Mouse (Mus musculus): ENCODE data around the gene Hoxc12. TPM values are rescaled to one million over a fixed set of nuclear protein-coding genes. Genes with fewer than 3 reads are reported as not detected.

Gene Hoxc12
- not detected in 2 replicates for polyA plus RNA-seq (2012)

DNA sequence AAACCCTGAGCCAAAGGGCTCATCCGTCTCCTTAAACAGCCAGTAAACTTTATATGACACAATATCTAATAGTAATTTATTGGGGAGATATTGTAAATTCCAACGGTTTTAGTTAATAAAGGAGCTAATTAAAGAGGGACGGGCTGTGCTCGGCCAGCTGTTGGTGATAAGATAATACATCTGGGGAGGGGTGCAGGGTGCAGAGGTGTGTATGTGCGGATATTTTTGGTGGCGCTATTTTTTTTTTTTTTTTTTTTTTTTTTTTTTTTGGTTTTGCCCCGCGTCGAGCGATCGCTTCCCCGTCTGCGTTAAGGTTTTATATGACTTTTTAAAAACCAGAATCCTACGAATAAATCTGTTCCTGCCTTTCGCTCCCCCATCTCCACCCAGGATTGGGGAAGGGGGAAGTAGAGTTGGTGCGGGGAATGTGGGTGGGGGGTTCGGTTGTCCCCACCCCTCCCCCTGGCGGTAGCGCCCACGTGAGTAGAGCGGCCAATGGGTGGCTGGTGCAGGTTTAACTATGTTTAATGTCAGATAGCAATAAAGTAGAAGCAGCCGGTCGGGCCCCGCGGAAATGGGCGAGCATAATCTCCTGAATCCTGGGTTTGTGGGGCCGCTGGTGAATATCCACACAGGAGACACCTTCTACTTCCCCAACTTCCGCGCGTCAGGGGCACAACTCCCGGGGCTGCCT, at the start of gene Hoxc12:
Gene Hoxc12 (plus strand): TSS at position 479 of the 694 bp plus-strand sequence.
- Histone ChIP-seq H3K36me3 (ENCODE audit: control insufficient read depth) (no peaks in the 10 kb centered on the region), H3K4me3 (replicated peaks) (no peak within 1 kb of the TSS), H3K9me3 (ENCODE audit: control insufficient read depth, low read length) (peaks cover 2% of the 10 kb centered on the region; the same call in 1 of the 2 replicates), H3K27me3 (ENCODE audit: control insufficient read depth) (peaks cover 100% of the 10 kb centered on the region), H3K4me1 (ENCODE audit: control insufficient read depth) (no peaks in the 10 kb centered on the region)
- TF ChIP-seq TAL1 (IDR thresholded peaks at IDR 0.05; ENCODE audit: low read length), result no peak
- TF ChIP-seq GATA1 (IDR thresholded peaks at IDR 0.05; ENCODE audit: low read length), result no peak

DNA sequence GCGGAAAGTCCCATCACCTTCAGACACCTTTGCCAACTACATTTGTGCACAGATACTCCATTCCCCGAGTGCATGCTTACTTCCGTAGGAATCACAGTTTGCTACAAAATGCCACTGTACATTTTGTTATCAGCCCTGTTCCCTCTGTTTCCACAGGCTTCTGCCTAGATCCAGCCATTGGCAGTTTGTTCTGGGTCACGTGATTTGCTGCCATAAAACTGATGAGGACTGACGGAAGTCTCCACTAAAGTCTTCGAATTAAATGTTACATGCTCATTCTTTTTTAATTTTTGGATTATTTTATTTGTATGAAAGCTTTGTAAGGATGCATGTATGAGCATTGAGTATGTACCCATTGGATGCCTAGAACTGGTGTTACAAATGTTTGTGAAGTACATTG, 41.4 kb upstream of the Hoxc12 start:
- Histone ChIP-seq H3K27me3 (ENCODE audit: control insufficient read depth) (peaks cover 2% of the 10 kb centered on the region), H3K9me3 (ENCODE audit: control insufficient read depth, low read length) (no peaks in the 10 kb centered on the region), H3K36me3 (ENCODE audit: control insufficient read depth) (no peaks in the 10 kb centered on the region), H3K4me3 (replicated peaks) (no peak overlapping the region), H3K4me1 (ENCODE audit: control insufficient read depth) (no peaks in the 10 kb centered on the region)
- no peak for TF ChIP-seq TAL1 (IDR thresholded peaks at IDR 0.05; ENCODE audit: low read length)
- TF ChIP-seq GATA1 (IDR thresholded peaks at IDR 0.05; ENCODE audit: low read length), result no peak

DNA sequence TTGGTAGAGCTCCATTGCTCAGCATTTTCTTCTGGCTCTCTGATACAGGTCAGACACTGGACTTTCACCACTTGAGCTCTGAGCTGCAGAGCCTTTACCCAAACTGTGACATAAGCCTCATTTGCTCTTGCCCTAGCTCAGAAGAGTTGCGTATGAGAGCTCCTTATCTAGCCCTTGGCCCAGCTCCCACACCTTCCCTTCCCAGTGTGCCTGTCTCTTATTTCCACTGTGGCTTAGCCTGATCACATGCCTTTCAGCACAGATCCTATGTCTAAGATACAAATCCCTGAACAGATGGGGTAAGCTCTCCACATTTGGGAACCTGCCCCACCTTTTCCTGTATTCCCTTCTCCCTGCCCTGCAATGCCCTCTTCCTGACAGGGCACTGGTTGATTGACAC, 31.6 kb upstream of the Hoxc12 start:
- H3K4me1 ChIP-seq (ENCODE audit: control insufficient read depth), result no peaks in the 10 kb centered on the region
- no peak overlapping the region for H3K4me3 ChIP-seq (replicated peaks)
- H3K27me3 ChIP-seq (ENCODE audit: control insufficient read depth), result peaks cover 50% of the 10 kb centered on the region
- H3K36me3 ChIP-seq (ENCODE audit: control insufficient read depth), result no peaks in the 10 kb centered on the region
- H3K9me3 ChIP-seq (ENCODE audit: control insufficient read depth, low read length), result no peaks in the 10 kb centered on the region
- TF ChIP-seq GATA1 (IDR thresholded peaks at IDR 0.05; ENCODE audit: low read length) (no peak), TAL1 (IDR thresholded peaks at IDR 0.05; ENCODE audit: low read length) (no peak)

DNA sequence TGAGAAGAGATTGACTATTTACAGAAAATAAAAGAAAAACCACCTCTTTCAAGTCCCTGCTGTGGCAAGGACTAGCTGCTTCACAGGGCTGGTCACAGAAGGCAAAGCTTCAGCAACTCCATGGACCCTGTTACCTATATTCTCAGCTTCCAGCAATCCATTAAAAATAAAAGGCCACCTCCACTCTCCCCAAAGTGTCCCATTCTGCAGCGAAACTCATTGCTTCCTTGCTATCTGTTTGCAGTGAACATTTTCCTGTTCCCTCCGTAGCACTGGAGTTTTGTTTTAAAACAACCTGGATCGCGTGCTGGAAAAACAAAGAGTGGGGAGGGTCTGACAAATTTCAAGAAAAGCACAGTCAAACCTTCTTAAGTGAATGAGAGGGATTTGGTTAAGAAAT, 27.0 kb upstream of the Hoxc12 start:
- Histone ChIP-seq H3K36me3 (ENCODE audit: control insufficient read depth) (no peaks in the 10 kb centered on the region), H3K27me3 (ENCODE audit: control insufficient read depth) (peaks cover 92% of the 10 kb centered on the region), H3K9me3 (ENCODE audit: control insufficient read depth, low read length) (no peaks in the 10 kb centered on the region), H3K4me1 (ENCODE audit: control insufficient read depth) (no peaks in the 10 kb centered on the region), H3K4me3 (replicated peaks) (no peak overlapping the region)
- no peak for TF ChIP-seq TAL1 (IDR thresholded peaks at IDR 0.05; ENCODE audit: low read length)
- no peak for TF ChIP-seq GATA1 (IDR thresholded peaks at IDR 0.05; ENCODE audit: low read length)

DNA sequence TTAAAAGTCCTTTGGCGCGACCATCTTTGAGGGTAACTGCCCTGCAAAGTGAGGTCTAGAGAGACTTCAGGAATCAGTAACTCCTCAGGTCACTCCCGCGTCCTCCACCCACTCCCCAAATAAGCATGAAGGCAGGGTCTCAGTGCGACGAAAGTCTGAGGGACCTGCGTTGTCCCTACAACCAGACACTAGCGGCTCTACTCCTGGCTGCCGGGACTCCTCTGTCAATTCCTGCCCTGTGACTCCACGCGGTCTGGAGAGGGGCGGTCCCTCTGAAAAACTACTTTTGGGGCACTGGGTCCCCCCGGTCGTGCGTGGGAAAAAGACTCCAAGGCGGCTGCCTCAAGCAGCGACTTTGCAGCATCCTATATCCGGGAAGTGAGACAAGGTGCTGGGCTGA, 26.5 kb upstream of the Hoxc12 start:
- no peaks in the 10 kb centered on the region for H3K4me1 ChIP-seq (ENCODE audit: control insufficient read depth)
- H3K4me3 ChIP-seq (replicated peaks), result no peak overlapping the region
- TF ChIP-seq TAL1 (IDR thresholded peaks at IDR 0.05; ENCODE audit: low read length), result no peak
- no peak for TF ChIP-seq GATA1 (IDR thresholded peaks at IDR 0.05; ENCODE audit: low read length)
- H3K36me3 ChIP-seq (ENCODE audit: control insufficient read depth), result no peaks in the 10 kb centered on the region
- H3K27me3 ChIP-seq (ENCODE audit: control insufficient read depth), result peaks cover 93% of the 10 kb centered on the region
- H3K9me3 ChIP-seq (ENCODE audit: control insufficient read depth, low read length), result no peaks in the 10 kb centered on the region

DNA sequence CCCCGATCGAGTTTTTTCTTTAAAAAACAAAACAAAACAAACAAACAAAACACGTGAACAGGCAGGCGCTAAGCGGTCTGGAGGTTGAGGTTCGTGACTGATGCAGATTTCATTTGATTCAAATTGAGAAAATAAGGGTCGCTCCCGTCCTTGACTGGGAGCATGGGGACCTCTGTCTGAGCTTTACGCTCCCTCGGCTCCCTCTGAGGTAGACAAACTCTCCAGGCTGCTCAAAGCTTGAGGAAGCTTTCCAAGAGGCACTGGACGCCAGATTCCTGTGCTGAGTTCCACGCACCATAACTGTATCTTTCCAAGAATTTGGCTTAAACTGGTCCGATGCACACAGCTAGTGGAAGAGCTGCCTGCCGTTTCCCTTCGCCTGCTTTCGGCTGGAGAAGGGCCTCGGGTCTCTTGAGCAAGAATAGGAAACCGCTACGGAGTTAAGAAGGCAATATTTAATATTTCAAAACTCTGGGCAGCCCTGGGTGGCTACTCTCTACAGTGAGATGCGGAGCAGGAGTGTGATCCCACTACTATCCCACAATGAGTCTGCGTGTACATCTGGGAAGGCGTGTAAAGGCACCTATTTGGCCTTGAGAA, 26.0 kb upstream of the Hoxc12 start:
- H3K36me3 ChIP-seq (ENCODE audit: control insufficient read depth), result no peaks in the 10 kb centered on the region
- H3K9me3 ChIP-seq (ENCODE audit: control insufficient read depth, low read length), result no peaks in the 10 kb centered on the region
- H3K4me3 ChIP-seq (replicated peaks), result no peak overlapping the region
- H3K4me1 ChIP-seq (ENCODE audit: control insufficient read depth), result no peaks in the 10 kb centered on the region
- peaks cover 90% of the 10 kb centered on the region for H3K27me3 ChIP-seq (ENCODE audit: control insufficient read depth)
- TF ChIP-seq GATA1 (IDR thresholded peaks at IDR 0.05; ENCODE audit: low read length) (no peak), TAL1 (IDR thresholded peaks at IDR 0.05; ENCODE audit: low read length) (no peak)

DNA sequence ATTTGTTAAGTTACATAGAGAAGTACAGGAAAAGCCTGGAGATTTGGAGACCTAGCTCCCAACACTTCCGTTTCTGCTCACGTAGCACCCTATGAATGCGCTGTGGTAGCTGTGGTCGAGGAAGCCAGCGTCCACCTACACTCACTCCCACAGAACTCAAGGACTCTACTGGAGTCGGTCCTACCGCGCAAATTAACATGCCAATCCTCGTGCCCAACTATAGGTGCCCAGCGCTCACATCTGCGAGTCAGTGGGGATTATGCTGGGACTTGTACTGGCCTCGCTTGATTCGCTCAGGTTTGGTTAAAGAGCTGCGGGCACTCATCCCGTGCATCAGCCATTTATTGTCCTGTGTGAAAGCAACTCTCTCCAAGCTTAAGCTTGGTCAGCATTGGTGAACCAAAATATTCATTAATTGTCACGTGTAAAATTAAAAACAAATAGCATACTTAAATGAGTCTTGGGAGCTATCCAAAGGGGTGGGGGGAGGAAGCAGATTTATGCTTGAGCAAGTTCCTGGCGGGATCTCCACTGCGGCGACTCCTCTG, 23.4 kb upstream of the Hoxc12 start:
- H3K9me3 ChIP-seq (ENCODE audit: control insufficient read depth, low read length), result no peaks in the 10 kb centered on the region
- peaks cover 95% of the 10 kb centered on the region for H3K27me3 ChIP-seq (ENCODE audit: control insufficient read depth)
- no peaks in the 10 kb centered on the region for H3K36me3 ChIP-seq (ENCODE audit: control insufficient read depth)
- H3K4me3 ChIP-seq (replicated peaks), result no peak overlapping the region
- no peak for TF ChIP-seq GATA1 (IDR thresholded peaks at IDR 0.05; ENCODE audit: low read length)
- no peak for TF ChIP-seq TAL1 (IDR thresholded peaks at IDR 0.05; ENCODE audit: low read length)
- H3K4me1 ChIP-seq (ENCODE audit: control insufficient read depth), result no peaks in the 10 kb centered on the region

DNA sequence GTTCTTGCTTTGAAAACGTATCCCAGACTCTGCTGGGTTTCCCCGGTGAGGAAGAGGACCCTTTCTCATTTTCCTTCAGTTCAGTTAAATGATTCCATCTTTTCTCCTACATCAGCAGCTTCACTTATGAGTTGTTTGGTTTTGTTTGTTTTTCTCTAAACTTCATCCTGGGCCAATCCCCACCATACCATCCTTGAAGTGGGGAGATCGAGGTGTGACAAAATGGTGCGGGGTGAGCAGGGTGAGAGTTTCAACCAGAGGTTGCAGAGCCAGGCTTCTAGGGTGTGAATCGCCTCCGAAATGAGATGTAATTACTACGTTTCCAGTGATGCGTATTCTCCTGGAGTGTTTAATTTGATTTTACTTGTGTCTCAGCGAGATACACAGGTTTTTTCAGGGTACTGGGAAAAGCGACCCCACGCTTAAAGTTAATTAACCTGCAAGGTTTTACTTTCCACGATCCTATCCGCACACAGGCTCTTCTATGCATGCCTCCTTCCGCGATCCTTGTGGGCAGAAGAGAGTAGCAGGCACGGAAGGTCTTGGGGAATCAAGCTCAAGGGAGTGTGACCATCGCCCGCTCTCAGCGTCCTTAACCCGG, 18.5 kb upstream of the Hoxc12 start:
- no peak for TF ChIP-seq GATA1 (IDR thresholded peaks at IDR 0.05; ENCODE audit: low read length)
- TF ChIP-seq TAL1 (IDR thresholded peaks at IDR 0.05; ENCODE audit: low read length), result no peak
- H3K27me3 ChIP-seq (ENCODE audit: control insufficient read depth), result peaks cover 96% of the 10 kb centered on the region
- H3K4me1 ChIP-seq (ENCODE audit: control insufficient read depth), result no peaks in the 10 kb centered on the region
- no peak overlapping the region for H3K4me3 ChIP-seq (replicated peaks)
- no peaks in the 10 kb centered on the region; the same call in 1 of the 2 replicates for H3K9me3 ChIP-seq (ENCODE audit: control insufficient read depth, low read length)
- H3K36me3 ChIP-seq (ENCODE audit: control insufficient read depth), result no peaks in the 10 kb centered on the region

DNA sequence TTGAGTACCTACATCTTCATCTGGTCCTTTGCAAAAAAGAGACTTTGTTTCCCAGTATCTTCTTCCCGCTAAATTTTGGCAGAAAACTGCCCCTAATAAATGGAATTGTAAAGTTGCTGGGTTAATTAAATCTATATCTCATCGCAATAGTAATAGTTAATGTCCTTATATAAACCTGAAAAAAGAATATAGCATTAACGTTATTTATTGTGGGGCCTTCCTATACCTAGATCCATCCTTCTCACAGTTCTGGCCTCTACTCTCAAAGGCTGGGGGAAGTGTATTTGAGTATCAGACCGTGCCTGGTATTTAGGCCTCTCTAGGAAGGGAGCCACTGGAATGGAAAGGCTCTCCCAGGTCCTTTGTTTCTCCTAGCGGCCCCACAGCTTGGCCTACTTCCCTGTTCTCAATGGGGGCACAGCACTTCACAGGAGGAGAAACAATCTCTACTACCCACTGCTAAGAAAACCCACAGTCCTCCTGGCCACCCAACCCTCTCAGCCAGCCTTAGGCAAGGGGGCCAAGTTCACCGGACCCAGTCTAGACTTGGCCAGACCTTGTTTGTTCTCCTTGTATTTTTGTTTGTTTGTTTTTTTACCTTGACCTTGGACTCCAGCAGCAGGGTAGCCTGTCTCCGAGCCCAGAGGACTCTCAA, 17.8 kb upstream of the Hoxc12 start:
- no peaks in the 10 kb centered on the region for H3K4me1 ChIP-seq (ENCODE audit: control insufficient read depth)
- no peak overlapping the region for H3K4me3 ChIP-seq (replicated peaks)
- H3K9me3 ChIP-seq (ENCODE audit: control insufficient read depth, low read length), result no peaks in the 10 kb centered on the region; the same call in 1 of the 2 replicates
- no peaks in the 10 kb centered on the region for H3K36me3 ChIP-seq (ENCODE audit: control insufficient read depth)
- TF ChIP-seq GATA1 (IDR thresholded peaks at IDR 0.05; ENCODE audit: low read length) (no peak), TAL1 (IDR thresholded peaks at IDR 0.05; ENCODE audit: low read length) (no peak)
- H3K27me3 ChIP-seq (ENCODE audit: control insufficient read depth), result peaks cover 96% of the 10 kb centered on the region

Measured in erythroblast, embryonic 14.5 days (primary cell).